Mouse (Mus musculus): ENCODE results near the gene Smim7. TPM values are rescaled to one million over a fixed set of nuclear protein-coding genes. Genes with fewer than 3 reads are reported as not detected.

Smim7 gene
- polyA plus RNA-seq, 1 experiment: 70.8 TPM

DNA sequence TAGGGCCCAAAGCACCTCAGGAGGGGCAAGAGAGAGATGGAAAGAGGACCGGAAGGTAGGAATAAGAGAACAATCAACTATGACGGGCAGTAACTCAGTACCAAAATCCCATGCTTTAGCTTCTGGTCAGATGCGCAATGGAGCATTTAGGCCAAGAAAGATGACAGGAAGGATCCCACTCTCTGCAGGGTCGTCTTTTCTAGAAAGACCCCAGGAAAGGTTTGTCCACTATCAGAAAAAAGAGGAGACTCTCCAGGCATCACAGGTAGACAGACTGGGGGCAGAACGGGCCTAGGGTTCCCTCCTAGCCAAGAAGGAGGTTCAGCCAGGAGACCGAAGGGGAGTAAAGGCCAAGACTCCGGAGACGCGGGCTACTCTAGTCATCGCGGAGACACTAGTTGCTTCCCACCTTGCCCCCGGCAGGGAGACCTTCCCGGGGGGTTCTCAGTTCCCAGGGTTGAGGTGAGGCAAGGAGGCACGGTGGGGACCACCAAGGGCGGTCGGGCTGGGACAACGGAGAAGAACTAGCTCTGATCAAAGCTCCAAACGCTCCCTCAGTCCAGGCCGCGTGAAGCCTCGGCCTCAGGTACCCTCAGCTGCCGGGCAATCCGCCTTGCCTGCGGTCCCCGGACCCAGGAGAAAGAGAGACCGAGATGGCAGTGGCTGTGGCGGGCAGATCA lies 23.6 kb downstream of the Smim7 start:
- no peak for DNase-seq (ENCODE audit: low spot score)

DNA sequence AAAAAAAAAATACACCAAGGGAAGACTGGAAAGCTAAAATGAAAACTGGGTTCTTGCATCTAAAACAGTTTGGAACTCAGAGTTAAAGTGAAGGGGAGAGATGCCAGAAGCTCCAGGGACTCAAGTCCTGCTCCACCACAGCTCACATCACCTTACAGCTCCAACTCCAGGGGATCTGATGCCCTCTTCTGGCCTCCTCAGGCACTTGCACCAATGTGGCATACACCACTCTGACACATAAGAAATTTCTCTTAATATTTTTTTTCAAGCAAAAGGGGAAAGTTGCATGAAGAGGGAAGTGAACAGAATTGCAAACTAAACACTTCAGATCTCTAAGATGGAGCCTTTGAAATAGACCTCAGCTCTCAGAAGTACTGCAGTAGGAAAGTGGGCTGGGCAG lies 31.7 kb downstream of the Smim7 start:
- no peak for DNase-seq (ENCODE audit: low spot score)

DNA sequence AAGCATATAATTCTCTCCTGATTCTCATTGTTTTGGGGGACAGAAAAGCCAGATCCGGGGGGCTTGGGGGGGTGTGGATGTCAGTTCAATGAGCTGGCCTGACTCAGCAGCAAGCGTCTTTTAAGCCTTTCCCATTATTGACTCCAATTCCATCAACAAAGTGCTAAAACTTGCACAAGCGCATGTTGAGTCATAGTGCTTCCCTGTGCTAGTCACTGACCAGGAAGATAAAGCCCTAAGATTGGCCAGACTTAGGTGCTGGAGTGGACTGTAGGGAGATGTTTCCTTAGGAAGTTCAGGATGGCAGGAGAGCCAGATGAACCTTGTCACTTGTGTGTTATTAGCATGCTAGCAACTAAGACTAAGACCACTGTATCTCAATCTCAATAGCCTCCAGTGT lies 36.0 kb downstream of the Smim7 start:
- no peak for DNase-seq (ENCODE audit: low spot score)

DNA sequence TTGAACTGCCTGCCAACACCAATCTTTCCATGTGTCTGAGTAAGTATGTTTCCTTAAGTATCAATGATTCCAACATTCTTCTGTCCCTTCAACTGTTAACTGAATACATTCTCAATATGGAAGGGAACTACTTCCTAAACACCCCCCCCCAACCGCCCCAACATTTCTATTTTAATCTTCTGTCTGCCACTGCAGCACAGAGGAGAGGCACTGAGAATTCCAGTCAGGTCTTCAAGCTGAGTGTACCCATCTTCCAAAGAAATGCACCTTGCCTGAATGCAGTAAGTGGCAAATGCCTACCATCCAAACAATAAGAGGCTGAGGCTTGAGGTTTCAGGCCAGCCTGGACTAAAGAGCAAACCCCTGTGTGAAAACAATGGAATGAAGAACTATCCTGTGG lies 38.8 kb downstream of the Smim7 start:
- no peak for DNase-seq (ENCODE audit: low spot score)

DNA sequence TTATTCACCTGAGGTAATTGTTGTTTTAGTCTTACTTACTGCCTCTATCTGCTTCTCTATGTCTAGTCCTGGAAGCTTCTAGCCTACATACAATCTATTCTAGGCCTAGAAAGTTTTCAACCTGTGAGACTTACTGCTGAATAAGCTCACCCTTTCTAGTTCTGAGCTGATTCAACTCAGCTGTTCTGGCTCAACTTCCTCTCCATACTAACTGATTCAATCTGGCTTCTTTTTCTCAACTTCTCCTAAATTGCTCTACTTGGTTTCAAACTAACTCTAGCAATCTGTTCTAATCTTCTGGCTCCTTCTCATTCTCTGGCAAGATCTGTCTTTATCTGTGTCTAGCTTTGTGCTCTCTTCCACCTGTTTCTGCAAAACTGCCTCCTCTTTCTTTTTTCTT lies 49.0 kb downstream of the Smim7 start:
- no peak for DNase-seq (ENCODE audit: low spot score)

DNA sequence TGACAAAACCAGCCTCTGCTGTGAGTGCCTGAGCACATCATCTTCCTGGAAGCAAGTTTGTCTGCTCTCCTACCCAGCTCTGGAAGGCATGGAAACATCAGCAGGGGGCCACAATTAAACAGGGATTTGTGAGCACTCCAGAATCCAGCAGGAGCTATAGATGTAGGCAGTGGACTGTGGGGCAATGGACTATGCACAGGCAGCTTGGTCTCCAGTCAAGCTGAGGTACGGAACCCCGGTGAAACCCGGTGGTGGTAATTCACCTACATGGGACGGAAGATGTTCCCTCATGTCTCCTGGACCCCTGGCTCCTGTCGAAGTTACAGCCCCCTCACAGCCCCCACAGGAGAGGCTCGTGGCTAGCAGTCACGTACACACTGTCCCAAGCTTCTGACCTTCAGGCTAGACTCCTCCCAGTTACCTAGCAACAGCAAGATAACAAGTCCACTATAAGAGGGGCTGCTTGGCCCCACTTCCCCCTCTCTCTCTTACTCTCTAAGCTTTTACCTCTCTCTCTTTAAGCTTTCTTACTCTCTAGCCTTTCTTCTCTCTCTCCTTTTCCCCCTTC lies 53.4 kb downstream of the Smim7 start:
- DNase-seq (ENCODE audit: low spot score): no peak

Other genes starting within 250 kb of the Smim7 start
- gene Eps15l1, start 149.6 kb downstream of the Smim7 start, polyA plus RNA-seq (2012; rRNA removed): 52.1 and 54.6 TPM in 2 replicates
- gene Calr3, start 127.2 kb downstream of the Smim7 start, polyA plus RNA-seq (2012; rRNA removed): 0.98 and 1.2 TPM in 2 replicates
- 8.7 and 9.3 TPM in 2 replicates for gene 1700030K09Rik, start 127.2 kb downstream of the Smim7 start, polyA plus RNA-seq (2012; rRNA removed)
- 27.4 and 38.5 TPM in 2 replicates for gene Cherp, start 95.9 kb downstream of the Smim7 start, polyA plus RNA-seq (2012; rRNA removed)
- 21.4 and 22.2 TPM in 2 replicates for gene Slc35e1, start 78.5 kb downstream of the Smim7 start, polyA plus RNA-seq (2012; rRNA removed)
- gene Med26, start 22.8 kb downstream of the Smim7 start, polyA plus RNA-seq (2012; rRNA removed): 8.9 and 9.8 TPM in 2 replicates
- gene Tmem38a, start 967 bp upstream of the Smim7 start, polyA plus RNA-seq (2012; rRNA removed): 80.0 and 91.5 TPM in 2 replicates
- 0.15 and 0.41 TPM in 2 replicates for gene Nwd1, start 75.6 kb upstream of the Smim7 start, polyA plus RNA-seq (2012; rRNA removed)
- gene Sin3b, start 152.2 kb upstream of the Smim7 start, polyA plus RNA-seq (2012; rRNA removed): 122 and 134 TPM in 2 replicates
- 1.0 and 1.2 TPM in 2 replicates for gene F2rl3, start 190.8 kb upstream of the Smim7 start, polyA plus RNA-seq (2012; rRNA removed)

Measured in urinary bladder, adult 2 months (tissue).